Mouse (Mus musculus) embryonic fibroblast, embryonic 13.5 days (primary cell): ENCODE data around the gene Mrpl4. TPM values are rescaled to one million over a fixed set of nuclear protein-coding genes. Genes with fewer than 3 reads are reported as not detected.
"Not testable (repeated sequence)": the region's sequence is repeated elsewhere in the genome, so short reads cannot be mapped to it uniquely, and the experiment has no call there.

ENCODE experiments used
- H3K27ac ChIP-seq: 2 replicates; pipeline ENCODE4 v1.5.1; 2012; ENCODE audit warnings: low read length, control low read depth, inconsistent platforms; ENCODE audit not compliant: insufficient read depth
- H3K4me1 ChIP-seq: 2 replicates; pipeline ENCODE4 v1.6.1; 2011; ENCODE audit warnings: low read length; ENCODE audit not compliant: control insufficient read depth, insufficient read depth
- H3K4me3 ChIP-seq: 2 replicates; pipeline ENCODE4 v1.5.1; 2011; ENCODE audit warnings: mild to moderate bottlenecking, control low read depth, low read length; ENCODE audit not compliant: insufficient read depth
- CTCF ChIP-seq: IDR thresholded peaks from 2 replicates; pipeline ENCODE4 v1.5.1; 2011; ENCODE audit warnings: mild to moderate bottlenecking, control low read depth, low read length, moderate library complexity, borderline replicate concordance; ENCODE audit not compliant: insufficient read depth
- POLR2A ChIP-seq: IDR thresholded peaks from 2 replicates; pipeline ENCODE4 v1.6.1; 2011; ENCODE audit warnings: low read depth, mild to moderate bottlenecking, control low read depth, low read length, moderate library complexity
- polyA plus RNA-seq: library from polyadenylated mRNA; stranded (reverse); fragments of >200 nt; gene quantifications from 2 replicates; pipeline ENCODE4 v1.2.4, GENCODE M21; 2011; ENCODE audit warnings: low read depth; ENCODE audit not compliant: missing spikeins, insufficient read length

Mrpl4 gene
- polyA plus RNA-seq, 1 experiment = 43.7 TPM

- Histone ChIP-seq H3K4me1 (0 out of 2 replicates have a peak, but pooled peaks cover 2% of the 10 kb centered on the region), H3K27ac (no peak overlapping the region), H3K4me3 (no peak overlapping the region)
- TF ChIP-seq CTCF = no peak
- TF ChIP-seq POLR2A = no peak
Measured at GRCm38 (mm10) chr9:20983169-20983568, 19.4 kb upstream of the Mrpl4 start.

GRCm38 (mm10) chr9:20986952-20987686, 15.4 kb upstream of the Mrpl4 start:
- H3K27ac ChIP-seq = no peak overlapping the region
- no peak for TF ChIP-seq POLR2A
- TF ChIP-seq CTCF = no peak
- H3K4me3 ChIP-seq = no peak overlapping the region

DNA sequence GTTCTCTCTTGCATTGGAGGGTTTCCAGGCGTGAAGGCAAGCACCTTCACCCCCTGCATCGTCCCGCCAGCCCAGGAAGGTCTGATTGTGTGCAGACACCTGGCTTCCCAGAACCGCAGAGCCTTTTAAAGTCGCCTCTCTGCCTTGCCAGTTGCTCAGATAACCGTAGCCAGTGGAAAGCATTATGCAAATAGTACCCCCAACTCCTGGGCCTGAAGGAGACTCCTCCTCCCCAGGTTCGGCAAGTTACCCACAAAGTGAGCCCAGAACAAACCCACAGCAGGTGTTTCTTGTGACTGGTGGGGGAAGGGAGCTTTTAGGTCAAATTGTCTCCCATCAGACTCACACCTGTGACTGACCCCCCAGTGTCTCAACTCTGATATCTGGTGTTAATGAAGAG, 14.6 kb upstream of the Mrpl4 start:
- no peak overlapping the region for H3K27ac ChIP-seq
- no peaks in the 10 kb centered on the region for H3K4me1 ChIP-seq
- H3K4me3 ChIP-seq = no peak overlapping the region
- TF ChIP-seq CTCF = no peak
- no peak for TF ChIP-seq POLR2A

More at GRCm38 (mm10) chr9:20986952-20987686, 15.4 kb upstream of the Mrpl4 start:
- no peaks in the 10 kb centered on the region for H3K4me1 ChIP-seq

GRCm38 (mm10) chr9:20990861-20991260, 11.7 kb upstream of the Mrpl4 start:
- Histone ChIP-seq H3K27ac (no peak overlapping the region), H3K4me1 (no peaks in the 10 kb centered on the region), H3K4me3 (no peak overlapping the region)
- TF ChIP-seq CTCF (no peak), POLR2A (no peak)

GRCm38 (mm10) chr9:20991587-20991986, 11.0 kb upstream of the Mrpl4 start:
- H3K27ac ChIP-seq = no peak overlapping the region
- no peak overlapping the region for H3K4me3 ChIP-seq
- no peaks in the 10 kb centered on the region for H3K4me1 ChIP-seq
- TF ChIP-seq POLR2A (no peak), CTCF (no peak)

DNA sequence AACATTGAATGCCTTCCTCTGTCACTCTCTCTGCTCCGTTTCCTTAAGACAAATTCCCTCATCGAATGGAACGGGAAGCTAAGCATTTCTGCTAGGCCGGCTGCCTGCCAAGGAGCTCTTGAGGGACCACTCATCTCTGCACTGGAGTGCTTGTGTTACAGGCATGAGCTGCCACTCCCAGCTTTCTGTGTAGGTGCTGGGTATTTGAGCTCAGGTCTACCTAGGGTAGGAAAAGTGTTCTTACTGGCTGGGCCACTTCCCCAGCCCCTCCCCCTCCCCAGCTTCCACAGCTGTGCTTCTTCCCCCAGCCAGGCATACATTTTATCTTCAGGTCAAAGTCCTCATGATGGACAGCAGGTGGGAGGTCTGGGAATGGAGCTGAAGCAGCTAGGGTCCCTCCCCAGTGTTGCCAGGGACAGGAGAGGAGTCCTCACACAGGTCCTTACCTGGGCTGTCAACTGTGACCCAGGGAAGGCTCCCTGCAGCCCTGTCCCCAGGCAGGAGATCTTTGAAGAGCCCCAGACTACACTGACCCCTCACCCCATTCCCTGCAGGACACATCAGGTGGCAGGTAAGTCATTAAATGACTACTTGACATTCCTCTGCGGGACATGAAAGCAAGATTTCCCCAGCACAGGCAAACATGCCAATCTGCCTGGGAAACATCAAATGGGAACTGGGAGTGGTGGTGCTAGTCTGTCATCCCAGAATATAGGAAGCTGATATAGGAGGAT, 9.2 kb upstream of the Mrpl4 start:
- Histone ChIP-seq H3K27ac (no peak overlapping the region), H3K4me3 (no peak overlapping the region), H3K4me1 (no peaks in the 10 kb centered on the region)
- TF ChIP-seq POLR2A (no peak), CTCF (no peak)

- H3K27ac ChIP-seq = no peak overlapping the region
- no peak overlapping the region for H3K4me3 ChIP-seq
Measured at GRCm38 (mm10) chr9:20995069-20995468, 7.5 kb upstream of the Mrpl4 start.

GRCm38 (mm10) chr9:20997065-20997464, 5.5 kb upstream of the Mrpl4 start:
- Histone ChIP-seq H3K4me3 (no peak overlapping the region), H3K4me1 (no peaks in the 10 kb centered on the region), H3K27ac (no peak overlapping the region)
- TF ChIP-seq POLR2A = no peak
- no peak for TF ChIP-seq CTCF

More at GRCm38 (mm10) chr9:20995069-20995468, 7.5 kb upstream of the Mrpl4 start:
- no peaks in the 10 kb centered on the region for H3K4me1 ChIP-seq
- TF ChIP-seq POLR2A (no peak), CTCF (no peak)

DNA sequence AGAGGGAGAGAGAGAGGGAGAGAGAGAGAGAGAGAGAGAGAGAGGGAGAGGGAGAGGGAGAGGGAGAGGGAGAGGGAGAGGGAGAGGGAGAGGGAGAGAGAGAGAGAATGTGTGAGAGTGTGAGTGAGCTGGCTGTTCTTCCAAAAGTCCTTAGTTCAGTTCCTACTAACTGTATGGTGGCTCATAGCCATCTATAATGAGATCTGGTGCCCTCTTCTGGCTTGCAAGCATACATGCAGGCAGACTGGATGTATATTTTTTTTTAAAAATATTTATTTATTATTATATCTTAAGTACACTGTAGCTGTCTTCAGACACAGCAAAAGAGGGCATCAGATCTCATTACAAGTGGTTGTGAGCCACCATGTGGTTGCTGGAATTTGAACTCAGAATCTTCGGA, 4.2 kb upstream of the Mrpl4 start:
- not testable (repeated sequence) for H3K4me3 ChIP-seq, H3K27ac ChIP-seq, H3K4me1 ChIP-seq

DNA sequence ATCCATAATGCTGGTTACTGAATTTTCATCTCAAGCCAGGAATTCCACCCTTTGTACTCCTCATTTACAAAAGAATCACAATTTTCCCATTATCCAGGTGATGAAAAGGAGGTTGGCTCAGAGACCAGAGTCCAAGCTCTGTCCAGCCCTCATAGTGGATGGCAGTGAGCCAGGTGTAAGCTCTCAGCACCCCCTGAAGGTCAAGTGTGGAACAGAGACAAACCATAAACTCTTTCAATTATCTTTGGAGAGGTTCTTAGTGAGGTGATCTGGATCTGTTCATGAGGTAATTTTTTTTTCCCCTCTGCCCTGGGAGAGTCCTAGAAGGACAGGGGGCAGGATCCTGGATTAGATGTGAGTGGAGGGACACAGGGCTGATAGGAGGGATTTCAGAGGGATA, 1.7 kb upstream of the Mrpl4 start:
- Histone ChIP-seq H3K27ac (no peak overlapping the region), H3K4me3 (no peak overlapping the region), H3K4me1 (no peaks in the 10 kb centered on the region)
- peak; percentile 22; the same call in 1 of the 2 replicates for TF ChIP-seq CTCF
- no peak for TF ChIP-seq POLR2A
